Mouse (Mus musculus): ENCODE data around the gene Nfkbia. TPM values are rescaled to one million over a fixed set of nuclear protein-coding genes. Genes with fewer than 3 reads are reported as not detected.

Gene Nfkbia
- total and polyA plus RNA-seq, 2 experiments from 2014 or later: 65.1 to 67.1 TPM

DNA sequence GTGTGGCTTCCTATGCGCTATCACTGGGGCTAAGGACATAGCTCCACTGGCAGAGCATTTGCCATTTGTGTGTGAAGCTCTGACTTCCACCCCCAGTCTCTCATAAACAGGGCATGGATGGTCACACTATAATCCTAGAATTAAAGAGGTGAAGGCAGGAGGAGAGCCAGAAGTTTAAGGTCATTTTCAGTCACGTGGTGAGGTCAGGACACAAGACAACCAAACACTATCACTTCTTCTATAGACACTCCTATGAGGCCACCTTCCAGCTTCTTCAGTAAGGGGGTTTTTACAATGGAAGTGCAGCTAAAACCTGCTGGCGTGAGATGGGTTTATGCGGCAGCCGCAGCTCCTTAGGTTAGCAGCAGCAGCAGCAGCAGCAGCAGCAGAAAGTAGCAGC is 8.9 kb downstream of the Nfkbia start:
- 80% methylated on average over 5 of the region's 5 CpGs for WGBS
- Histone ChIP-seq H3K9me3 (replicated peaks; ENCODE audit: control insufficient read depth, low read length) (no peaks in the 10 kb centered on the region), H3K27me3 (ENCODE audit: control insufficient read depth, insufficient read depth, low read length) (no peaks in the 10 kb centered on the region), H3K36me3 (replicated peaks; ENCODE audit: control insufficient read depth, insufficient read depth, low read length) (peaks cover 10% of the 10 kb centered on the region), H3K4me3 (ENCODE audit: low read depth, low read length) (no peak overlapping the region), H3K9ac (replicated peaks; ENCODE audit: low read depth, low read length) (no peak overlapping the region), H3K4me1 (ENCODE audit: control insufficient read depth, insufficient read depth) (0 out of 2 replicates have a peak, but pooled peaks cover 7% of the 10 kb centered on the region), H3K4me2 (ENCODE audit: low read depth, low read length) (no peak overlapping the region), H3K27ac (ENCODE audit: low read depth) (no peak overlapping the region)
- no peak for ATAC-seq (ENCODE audit: insufficient read depth, low read depth)
- no peak for DNase-seq (ENCODE audit: low spot score)
- TF ChIP-seq CTCF (IDR thresholded peaks at IDR 0.05; ENCODE audit: low read depth) (no peak), EP300 (IDR thresholded peaks at IDR 0.05; ENCODE audit: low read depth) (no peak)

DNA sequence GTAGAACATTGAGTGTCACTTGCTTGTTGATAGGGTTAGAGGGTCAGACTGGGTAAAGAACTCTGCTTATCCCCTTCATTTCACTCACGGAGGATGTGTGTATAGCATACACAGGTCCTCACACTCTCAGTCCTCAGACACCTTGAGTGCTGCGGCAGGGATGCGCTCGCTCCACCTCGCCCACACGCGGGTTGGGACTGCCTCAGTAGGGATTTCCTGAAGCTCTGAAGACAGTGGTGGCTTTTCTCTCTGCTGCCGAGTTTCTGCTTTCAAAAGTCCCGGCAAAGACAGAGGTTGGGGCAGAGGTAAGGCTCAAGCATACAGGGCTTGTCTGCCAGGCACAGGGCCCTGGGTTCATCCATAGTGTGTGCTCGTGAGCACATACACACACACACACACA is 9.7 kb downstream of the Nfkbia start:
- 76% methylated on average over 10 of the region's 10 CpGs for WGBS
- no peak overlapping the region for H3K9ac ChIP-seq (replicated peaks; ENCODE audit: low read depth, low read length)
- TF ChIP-seq EP300 (IDR thresholded peaks at IDR 0.05; ENCODE audit: low read depth): no peak
- no peak for TF ChIP-seq CTCF (IDR thresholded peaks at IDR 0.05; ENCODE audit: low read depth)
- H3K9me3 ChIP-seq (replicated peaks; ENCODE audit: control insufficient read depth, low read length): no peaks in the 10 kb centered on the region
- H3K27me3 ChIP-seq (ENCODE audit: control insufficient read depth, insufficient read depth, low read length): no peaks in the 10 kb centered on the region
- H3K4me3 ChIP-seq (ENCODE audit: low read depth, low read length): no peak overlapping the region
- ATAC-seq (ENCODE audit: insufficient read depth, low read depth): no peak
- H3K27ac ChIP-seq (ENCODE audit: low read depth): no peak overlapping the region
- DNase-seq (ENCODE audit: low spot score): no peak
- no peak overlapping the region for H3K4me2 ChIP-seq (ENCODE audit: low read depth, low read length)
- peaks cover under 1% of the 10 kb centered on the region for H3K36me3 ChIP-seq (replicated peaks; ENCODE audit: control insufficient read depth, insufficient read depth, low read length)
- 0 out of 2 replicates have a peak, but pooled peaks cover 7% of the 10 kb centered on the region for H3K4me1 ChIP-seq (ENCODE audit: control insufficient read depth, insufficient read depth)

DNA sequence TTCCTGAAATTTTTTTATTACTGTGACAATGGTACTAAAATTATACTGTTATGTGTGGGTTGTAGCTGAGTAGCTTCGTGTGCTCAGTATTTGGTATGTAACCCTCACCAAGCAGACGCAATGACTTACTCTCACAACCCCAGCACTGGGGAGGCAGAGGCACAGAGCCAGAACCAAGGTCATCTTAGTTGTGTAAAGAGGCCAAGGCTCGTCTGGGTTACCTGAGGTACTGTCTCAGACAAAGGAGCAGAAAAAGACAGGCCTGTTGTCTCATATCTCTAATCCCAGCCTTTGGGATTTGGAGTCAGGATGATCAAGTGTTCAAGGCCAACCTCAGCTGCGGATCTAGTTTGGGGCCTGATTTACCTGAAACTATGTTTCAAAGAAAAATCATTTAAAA is 10.7 kb downstream of the Nfkbia start:
- Histone ChIP-seq H3K36me3 (replicated peaks; ENCODE audit: control insufficient read depth, insufficient read depth, low read length) (no peaks in the 10 kb centered on the region), H3K9ac (replicated peaks; ENCODE audit: low read depth, low read length) (no peak overlapping the region), H3K4me3 (ENCODE audit: low read depth, low read length) (no peak overlapping the region), H3K4me1 (ENCODE audit: control insufficient read depth, insufficient read depth) (0 out of 2 replicates have a peak, but pooled peaks cover 7% of the 10 kb centered on the region), H3K9me3 (replicated peaks; ENCODE audit: control insufficient read depth, low read length) (no peaks in the 10 kb centered on the region), H3K27me3 (ENCODE audit: control insufficient read depth, insufficient read depth, low read length) (no peaks in the 10 kb centered on the region), H3K4me2 (ENCODE audit: low read depth, low read length) (no peak overlapping the region), H3K27ac (ENCODE audit: low read depth) (no peak overlapping the region)
- 77% methylated on average over 4 of the region's 4 CpGs for WGBS
- ATAC-seq (ENCODE audit: insufficient read depth, low read depth) (no peak), DNase-seq (ENCODE audit: low spot score) (no peak)
- TF ChIP-seq EP300 (IDR thresholded peaks at IDR 0.05; ENCODE audit: low read depth) (no peak), CTCF (IDR thresholded peaks at IDR 0.05; ENCODE audit: low read depth) (no peak)

DNA sequence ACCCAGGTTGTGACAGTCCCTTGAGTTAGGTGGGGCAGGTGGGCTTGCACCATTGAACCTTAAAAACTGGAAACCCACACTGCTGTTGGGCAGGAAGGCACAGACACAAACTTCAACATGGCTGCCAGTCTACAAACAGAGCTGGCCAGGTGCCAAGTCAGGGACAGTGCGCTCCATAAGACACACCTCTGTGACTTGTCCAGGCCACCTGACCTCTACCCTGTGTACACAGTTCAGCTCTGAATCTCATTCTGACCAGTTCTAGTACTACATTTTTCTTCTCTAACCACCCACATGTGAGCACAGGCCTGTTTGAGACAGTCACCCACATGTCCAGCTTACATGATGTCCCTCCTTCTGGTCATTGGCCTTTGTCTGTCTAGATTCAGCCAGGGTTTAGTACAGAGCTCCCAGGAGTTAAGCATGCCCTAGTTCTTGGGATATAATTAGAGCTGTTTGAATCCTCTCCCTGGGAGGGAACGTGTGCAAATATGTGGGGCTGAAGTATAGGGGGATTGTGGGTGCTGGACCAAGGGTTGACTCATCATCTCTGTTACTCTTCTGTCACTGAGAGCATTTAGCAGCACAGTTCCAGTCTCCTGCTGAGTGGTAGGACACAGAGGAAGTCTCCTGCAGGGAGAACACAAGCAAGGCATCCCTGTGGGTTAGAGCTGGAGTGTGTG is 11.8 kb downstream of the Nfkbia start:
- no peak for TF ChIP-seq CTCF (IDR thresholded peaks at IDR 0.05; ENCODE audit: low read depth)
- TF ChIP-seq EP300 (IDR thresholded peaks at IDR 0.05; ENCODE audit: low read depth): no peak
- Histone ChIP-seq H3K9ac (replicated peaks; ENCODE audit: low read depth, low read length) (no peak overlapping the region), H3K36me3 (replicated peaks; ENCODE audit: control insufficient read depth, insufficient read depth, low read length) (no peaks in the 10 kb centered on the region), H3K9me3 (replicated peaks; ENCODE audit: control insufficient read depth, low read length) (no peaks in the 10 kb centered on the region), H3K4me1 (ENCODE audit: control insufficient read depth, insufficient read depth) (0 out of 2 replicates have a peak, but pooled peaks cover 7% of the 10 kb centered on the region), H3K27ac (ENCODE audit: low read depth) (no peak overlapping the region), H3K4me2 (ENCODE audit: low read depth, low read length) (no peak overlapping the region), H3K4me3 (ENCODE audit: low read depth, low read length) (no peak overlapping the region), H3K27me3 (ENCODE audit: control insufficient read depth, insufficient read depth, low read length) (no peaks in the 10 kb centered on the region)
- ATAC-seq (ENCODE audit: insufficient read depth, low read depth): peak; percentile 40; the same call in 1 of the 2 replicates
- DNase-seq (ENCODE audit: low spot score): no peak
- 64% methylated on average over 2 of the region's 2 CpGs for WGBS

DNA sequence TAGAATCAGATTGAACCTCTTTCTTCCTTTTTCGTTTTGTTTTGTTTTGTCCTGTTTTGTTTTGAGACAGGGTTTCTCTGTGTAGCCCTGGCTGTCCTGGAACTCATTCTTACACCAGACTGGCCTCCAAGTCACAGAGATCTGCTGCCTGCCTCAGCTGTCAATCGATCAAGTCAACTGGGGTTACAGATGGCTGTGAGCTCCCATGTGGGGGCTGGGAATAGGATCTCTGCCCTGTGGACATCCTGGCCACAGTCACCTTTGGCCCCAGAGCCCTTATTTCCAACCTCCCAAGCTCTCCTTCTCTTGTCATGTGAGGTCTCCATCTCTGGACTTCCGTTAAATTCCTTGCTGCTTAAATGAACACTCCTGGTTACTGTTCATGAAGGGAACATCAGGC is 13.5 kb downstream of the Nfkbia start:
- TF ChIP-seq CTCF (IDR thresholded peaks at IDR 0.05; ENCODE audit: low read depth) (no peak), EP300 (IDR thresholded peaks at IDR 0.05; ENCODE audit: low read depth) (no peak)
- DNase-seq (ENCODE audit: low spot score) (no peak), ATAC-seq (ENCODE audit: insufficient read depth, low read depth) (no peak)
- Histone ChIP-seq H3K9me3 (replicated peaks; ENCODE audit: control insufficient read depth, low read length) (no peaks in the 10 kb centered on the region), H3K4me2 (ENCODE audit: low read depth, low read length) (no peak overlapping the region), H3K4me1 (ENCODE audit: control insufficient read depth, insufficient read depth) (peaks cover 10% of the 10 kb centered on the region; the same call in 1 of the 2 replicates), H3K4me3 (ENCODE audit: low read depth, low read length) (no peak overlapping the region), H3K27me3 (ENCODE audit: control insufficient read depth, insufficient read depth, low read length) (no peaks in the 10 kb centered on the region), H3K36me3 (replicated peaks; ENCODE audit: control insufficient read depth, insufficient read depth, low read length) (no peaks in the 10 kb centered on the region), H3K9ac (replicated peaks; ENCODE audit: low read depth, low read length) (no peak overlapping the region), H3K27ac (ENCODE audit: low read depth) (no peak overlapping the region)
- 77% methylated on average over 3 of the region's 3 CpGs for WGBS

DNA sequence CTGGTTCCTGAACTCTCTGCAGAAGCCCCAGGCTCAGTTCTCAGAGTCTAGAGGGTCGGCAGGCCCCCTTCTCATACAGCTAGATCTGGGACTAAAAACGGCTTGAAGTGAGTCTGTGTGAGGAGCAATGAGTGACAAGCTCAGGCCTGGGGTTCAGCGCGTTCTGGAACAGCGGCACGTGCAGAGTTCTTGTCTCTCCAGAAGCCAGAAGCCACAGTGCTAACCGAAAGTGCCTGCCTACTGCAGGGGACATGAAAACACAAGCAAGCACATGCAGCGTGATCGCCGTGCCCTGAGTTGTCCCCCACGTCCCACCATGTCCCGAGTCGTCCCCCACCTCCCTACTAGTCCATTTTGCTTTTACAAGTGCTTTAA is 18.3 kb downstream of the Nfkbia start:
- DNase-seq (ENCODE audit: low spot score): no peak
- peaks cover 17% of the 10 kb centered on the region; the same call in 1 of the 2 replicates for H3K4me1 ChIP-seq (ENCODE audit: control insufficient read depth, insufficient read depth)
- no peak overlapping the region for H3K9ac ChIP-seq (replicated peaks; ENCODE audit: low read depth, low read length)
- 76% methylated on average over 13 of the region's 13 CpGs for WGBS
- no peaks in the 10 kb centered on the region for H3K9me3 ChIP-seq (replicated peaks; ENCODE audit: control insufficient read depth, low read length)
- TF ChIP-seq CTCF (IDR thresholded peaks at IDR 0.05; ENCODE audit: low read depth): no peak
- no peak for TF ChIP-seq EP300 (IDR thresholded peaks at IDR 0.05; ENCODE audit: low read depth)
- no peak overlapping the region for H3K4me3 ChIP-seq (ENCODE audit: low read depth, low read length)
- H3K27ac ChIP-seq (ENCODE audit: low read depth): peak overlapping the region; percentile 28; the same call in 1 of the 2 replicates
- H3K36me3 ChIP-seq (replicated peaks; ENCODE audit: control insufficient read depth, insufficient read depth, low read length): no peaks in the 10 kb centered on the region
- no peaks in the 10 kb centered on the region for H3K27me3 ChIP-seq (ENCODE audit: control insufficient read depth, insufficient read depth, low read length)
- no peak overlapping the region for H3K4me2 ChIP-seq (ENCODE audit: low read depth, low read length)
- ATAC-seq (ENCODE audit: insufficient read depth, low read depth): no peak
